Mouse (Mus musculus): ENCODE results near the gene Zrsr2.
A peak's percentile ranks its signal among the peaks of the same experiment; 100 is the strongest.

Gene Zrsr2

DNA sequence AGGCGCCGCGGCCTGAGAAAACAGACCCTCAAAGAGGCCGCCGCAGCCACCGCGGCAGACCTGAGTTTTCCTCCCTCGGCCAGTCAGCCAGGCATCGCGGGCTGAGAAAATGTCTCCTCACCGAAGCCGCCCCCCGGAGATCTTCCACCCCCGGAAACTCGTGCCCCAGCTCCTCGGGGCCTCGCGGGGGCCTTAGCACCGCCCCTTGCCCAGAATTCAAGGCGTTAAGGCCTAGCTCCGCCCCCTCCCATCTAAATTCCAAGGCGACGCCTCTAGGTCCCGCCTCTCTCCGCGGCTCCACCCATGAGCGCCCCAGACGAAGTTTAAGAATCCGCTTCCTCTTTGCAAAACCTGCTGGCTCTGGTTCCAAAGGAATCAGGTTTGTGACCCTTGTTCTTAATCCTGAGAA, at the start of gene Zrsr2:
Gene Zrsr2 (minus strand): TSS at position 195 of the 409 bp plus-strand sequence.
- peak; percentile 84 for DNase-seq (ENCODE audit: extremely low spot score)

DNA sequence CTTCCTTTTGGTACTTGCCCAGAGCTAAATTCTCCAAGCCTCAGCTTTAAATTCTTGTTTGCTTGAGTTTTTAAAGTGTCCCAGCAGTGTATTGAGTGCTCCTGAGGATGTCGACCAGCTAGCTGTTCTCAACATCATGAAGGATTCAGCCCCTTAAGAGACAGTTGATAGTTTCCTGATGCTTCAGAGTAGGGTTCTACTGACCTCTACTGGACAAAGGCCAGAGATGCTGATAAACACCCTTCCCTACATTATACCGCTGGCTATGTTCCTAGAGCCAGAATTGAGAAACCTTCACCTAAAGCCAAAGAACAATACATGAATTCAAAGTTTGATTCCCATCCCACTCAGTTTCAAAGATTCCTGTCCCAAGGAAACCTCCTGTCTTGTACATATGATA, 46.3 kb upstream of the Zrsr2 start:
- peak; percentile 29 for DNase-seq (ENCODE audit: extremely low spot score)

DNA sequence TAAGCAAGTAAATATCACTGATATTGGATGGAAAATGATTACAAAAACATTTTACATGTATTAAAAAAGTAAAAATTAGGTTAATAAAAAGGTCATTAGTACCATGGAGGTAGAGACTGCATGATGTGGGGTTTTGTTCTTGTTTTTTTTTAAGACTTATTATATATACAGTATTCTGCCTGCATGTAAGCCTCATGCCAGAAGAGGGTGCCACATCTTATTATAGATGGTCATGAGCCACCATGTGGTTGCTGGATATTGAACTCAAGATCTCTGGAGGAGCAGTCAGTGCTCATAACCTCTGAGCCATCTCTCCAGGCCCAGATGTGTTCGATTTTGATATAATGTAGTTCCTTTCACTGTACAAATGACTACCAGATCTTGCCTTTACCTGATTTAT, 41.4 kb upstream of the Zrsr2 start:
- DNase-seq (ENCODE audit: extremely low spot score) = no peak

DNA sequence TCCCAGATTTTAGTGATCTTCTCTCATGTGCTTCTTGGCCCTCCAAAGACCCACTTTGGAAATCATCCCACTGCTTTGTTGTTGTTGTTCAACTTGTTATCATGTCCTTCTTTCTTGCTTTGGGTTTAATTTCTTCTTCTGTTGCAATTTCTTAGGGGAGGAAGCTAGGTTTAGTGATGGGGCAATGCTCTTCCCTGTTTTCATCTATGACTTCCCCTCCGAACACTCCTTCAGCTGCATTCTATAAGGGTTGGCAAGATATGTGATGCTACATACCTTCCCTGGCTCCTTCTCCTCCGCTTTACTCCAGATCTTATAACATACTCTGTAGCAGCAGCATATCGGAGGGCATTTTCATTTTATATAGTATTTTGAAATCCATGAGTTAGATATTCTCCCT, 38.3 kb upstream of the Zrsr2 start:
- no peak for DNase-seq (ENCODE audit: extremely low spot score)

DNA sequence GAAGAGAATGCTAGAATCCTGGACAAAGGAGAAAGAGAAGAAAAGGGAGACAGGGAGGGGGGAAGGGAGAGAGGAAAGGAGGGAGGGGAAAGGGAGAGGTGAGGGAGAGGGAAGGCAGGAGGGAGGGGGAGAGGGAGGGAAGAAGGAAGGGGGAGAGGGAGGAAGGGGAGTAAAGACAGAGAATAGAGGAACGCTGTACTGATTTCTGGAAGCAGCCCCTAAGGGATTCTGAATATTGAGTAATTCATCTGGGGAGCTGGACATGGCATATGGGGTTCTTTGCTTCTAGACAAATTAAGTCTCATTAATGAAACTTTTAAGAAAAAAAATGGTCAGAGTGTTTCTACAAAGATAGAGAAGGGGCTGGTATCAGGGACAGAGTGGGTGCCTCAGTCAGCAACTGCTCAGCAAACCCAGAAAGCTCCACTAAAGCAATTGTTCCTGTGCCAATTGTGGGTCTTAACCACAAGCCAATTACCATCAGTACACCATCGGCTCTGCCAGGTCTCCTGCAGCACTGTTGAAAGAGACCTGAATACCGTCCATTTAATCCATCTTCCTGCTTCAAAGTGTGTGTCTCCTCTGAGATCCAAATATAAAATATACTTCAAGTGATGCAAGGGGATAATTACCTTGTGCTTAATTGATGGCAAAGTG, 29.4 kb upstream of the Zrsr2 start:
- no peak for DNase-seq (ENCODE audit: extremely low spot score)

GRCm38 (mm10) chrX:163982129-163982528, 23.7 kb upstream of the Zrsr2 start:
- DNase-seq (ENCODE audit: extremely low spot score) = no peak

GRCm38 (mm10) chrX:163981500-163981899, 23.0 kb upstream of the Zrsr2 start:
- no peak for DNase-seq (ENCODE audit: extremely low spot score)

DNA sequence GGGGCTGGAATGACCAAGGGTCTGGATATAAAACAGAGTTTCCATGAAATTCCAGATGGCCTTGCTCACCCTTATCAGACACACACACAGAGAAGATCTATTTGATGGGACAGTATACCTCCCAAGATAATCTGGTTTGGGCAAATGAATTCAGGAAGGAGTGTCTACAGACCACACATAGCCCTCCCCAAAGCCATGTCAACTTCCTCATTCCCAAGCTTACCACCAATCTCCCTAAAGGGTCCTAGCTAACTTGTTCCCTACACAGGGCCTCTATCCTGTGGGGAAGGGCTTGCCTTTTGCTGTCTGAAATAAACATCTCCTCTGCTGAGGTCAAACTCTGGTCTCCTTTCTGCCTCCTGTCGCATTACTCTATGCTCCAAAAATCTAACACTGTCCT, 22.6 kb upstream of the Zrsr2 start:
- DNase-seq (ENCODE audit: extremely low spot score) = no peak

- peak; percentile 76 for DNase-seq (ENCODE audit: extremely low spot score)
Measured at GRCm38 (mm10) chrX:163957803-163958466, 526 bp downstream of the Zrsr2 start.

DNA sequence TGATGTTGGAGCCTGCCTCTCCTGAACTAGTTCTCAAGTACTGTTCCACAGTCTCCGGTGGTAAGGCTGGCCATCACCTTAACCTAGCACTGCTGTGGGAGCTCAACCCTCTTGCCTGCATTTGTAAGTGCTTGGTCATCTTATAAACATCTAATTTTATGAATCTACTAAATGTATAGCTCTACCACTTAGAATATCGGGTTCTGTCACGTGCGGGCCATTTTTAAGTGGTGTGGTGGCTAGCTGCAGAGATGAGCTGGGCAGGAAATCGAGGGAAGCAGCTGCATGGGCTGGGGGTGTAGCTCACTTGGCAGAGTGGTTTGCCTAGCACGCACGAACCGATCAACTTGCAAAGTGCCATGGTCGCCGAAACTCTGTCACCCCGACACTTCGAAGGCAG, 1.1 kb downstream of the Zrsr2 start:
- no peak for DNase-seq (ENCODE audit: extremely low spot score)

DNA sequence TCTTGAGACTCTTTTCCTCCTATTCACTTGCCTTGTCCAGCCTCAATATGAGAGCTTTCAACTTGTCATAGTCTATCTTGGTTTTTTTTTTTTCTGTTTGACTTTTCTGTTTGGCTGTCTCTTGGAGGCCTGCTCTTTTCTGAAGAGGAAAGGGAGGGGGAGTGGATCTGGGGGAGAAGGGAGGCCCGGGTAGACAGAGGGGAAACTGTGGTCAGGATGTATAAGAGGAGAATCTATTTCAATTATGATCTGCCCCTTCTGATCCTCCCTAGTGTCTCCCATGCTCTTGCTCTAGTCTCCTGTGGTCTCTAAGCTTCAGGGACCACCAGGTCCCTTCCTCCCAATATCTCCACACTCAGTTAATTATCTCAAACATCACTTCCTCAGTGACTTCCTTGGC, 6.8 kb downstream of the Zrsr2 start:
- no peak for DNase-seq (ENCODE audit: extremely low spot score)

GRCm38 (mm10) chrX:163944381-163944780, 14.1 kb downstream of the Zrsr2 start:
- no peak for DNase-seq (ENCODE audit: extremely low spot score)

GRCm38 (mm10) chrX:163938587-163938986, 19.9 kb downstream of the Zrsr2 start:
- no peak for DNase-seq (ENCODE audit: extremely low spot score)

DNA sequence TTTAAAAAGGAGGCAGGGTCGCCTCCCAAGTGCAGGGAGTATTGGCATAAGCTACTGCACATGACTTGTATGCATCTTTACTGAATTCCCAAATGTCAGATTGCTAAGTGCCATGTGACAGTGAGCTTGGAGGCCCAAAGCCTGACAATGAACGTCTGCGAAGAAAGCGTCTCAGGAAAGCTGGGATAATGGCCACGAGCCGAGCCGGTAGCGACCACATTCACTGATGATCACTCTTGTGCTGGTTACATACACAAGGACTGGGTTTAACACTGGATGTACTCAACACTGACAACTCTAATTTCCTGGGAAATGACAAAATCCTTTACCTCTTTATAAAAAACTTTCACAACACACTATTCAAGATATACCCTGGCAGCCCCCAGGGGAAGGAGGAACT, 23.7 kb downstream of the Zrsr2 start:
- no peak for DNase-seq (ENCODE audit: extremely low spot score)

GRCm38 (mm10) chrX:163929550-163929949, 28.9 kb downstream of the Zrsr2 start:
- no peak for DNase-seq (ENCODE audit: extremely low spot score)

DNA sequence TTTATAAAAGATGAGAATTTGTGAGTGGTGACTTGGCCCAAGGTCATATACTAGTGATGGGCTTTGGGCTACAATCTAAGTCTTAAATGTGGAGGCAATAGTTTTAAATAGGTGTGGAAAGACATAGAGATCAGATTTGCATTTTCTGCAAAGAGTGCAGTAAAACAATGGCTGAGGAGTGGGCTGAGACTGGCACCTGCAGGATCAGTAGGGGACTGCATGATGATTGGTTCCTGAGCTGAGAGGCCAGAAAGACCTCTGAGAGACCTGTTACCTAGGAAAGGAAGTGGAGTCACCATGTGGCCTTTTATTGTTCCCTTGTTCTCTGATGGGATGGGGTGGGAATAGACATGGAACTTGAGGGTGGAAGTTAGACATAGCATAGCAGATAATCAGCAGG, 45.7 kb downstream of the Zrsr2 start:
- DNase-seq (ENCODE audit: extremely low spot score) = peak; percentile 10

- DNase-seq (ENCODE audit: extremely low spot score) = peak; percentile 58
Measured at GRCm38 (mm10) chrX:163909381-163909780, 49.1 kb downstream of the Zrsr2 start.

DNA sequence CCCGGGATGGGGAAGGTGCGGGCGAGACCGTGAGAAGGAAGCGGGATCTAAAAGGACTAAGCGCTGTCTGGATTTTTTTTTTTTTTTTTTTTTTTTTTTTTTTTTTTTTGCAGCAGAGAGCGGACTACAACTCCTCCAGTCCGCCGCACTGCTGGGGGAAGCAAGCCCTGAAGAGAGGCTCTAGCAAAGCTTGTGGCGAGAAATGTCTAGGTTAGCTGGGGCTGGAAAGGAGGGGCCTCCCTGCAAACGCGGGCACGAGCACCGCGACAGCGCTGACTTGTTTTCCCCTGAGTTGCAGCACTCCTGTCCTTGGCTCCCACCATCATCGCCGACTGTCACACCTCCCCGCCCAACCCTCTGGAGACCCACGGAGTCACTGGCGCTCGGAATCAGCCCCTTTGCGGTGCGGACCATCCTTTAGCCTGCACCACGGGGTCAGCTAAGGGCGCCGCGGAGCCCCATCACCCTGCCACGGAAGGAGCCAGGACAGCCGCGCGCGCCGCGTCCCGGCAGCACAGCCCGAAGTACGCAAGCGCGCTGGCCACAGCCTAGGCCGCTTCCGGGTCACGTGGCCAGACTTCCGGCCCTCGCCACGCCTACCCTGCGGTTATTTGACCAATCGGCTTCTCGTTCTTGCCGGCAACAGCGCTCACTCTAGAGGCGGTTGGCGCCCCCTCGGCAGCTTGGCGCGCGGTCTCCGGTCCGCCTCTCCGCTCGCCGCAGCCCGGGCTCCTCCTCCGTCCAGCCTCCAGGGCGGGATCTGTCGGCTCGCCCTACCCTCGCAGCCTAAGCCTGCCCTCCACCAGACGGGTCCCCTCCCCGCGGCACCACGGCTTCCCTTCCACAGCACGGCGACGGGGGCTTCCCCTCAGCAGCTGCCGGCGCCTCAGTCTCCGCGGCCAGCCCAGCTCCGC, 49.9 kb downstream of the Zrsr2 start, which contains the start of gene Ap1s2:
Gene Ap1s2 (plus strand): TSS at position 681 of the 914 bp plus-strand sequence.
- peak; percentile 87 for DNase-seq (ENCODE audit: extremely low spot score)

- peak; percentile 4 for DNase-seq (ENCODE audit: extremely low spot score)
Measured at GRCm38 (mm10) chrX:163908003-163908336, 50.5 kb downstream of the Zrsr2 start.

DNA sequence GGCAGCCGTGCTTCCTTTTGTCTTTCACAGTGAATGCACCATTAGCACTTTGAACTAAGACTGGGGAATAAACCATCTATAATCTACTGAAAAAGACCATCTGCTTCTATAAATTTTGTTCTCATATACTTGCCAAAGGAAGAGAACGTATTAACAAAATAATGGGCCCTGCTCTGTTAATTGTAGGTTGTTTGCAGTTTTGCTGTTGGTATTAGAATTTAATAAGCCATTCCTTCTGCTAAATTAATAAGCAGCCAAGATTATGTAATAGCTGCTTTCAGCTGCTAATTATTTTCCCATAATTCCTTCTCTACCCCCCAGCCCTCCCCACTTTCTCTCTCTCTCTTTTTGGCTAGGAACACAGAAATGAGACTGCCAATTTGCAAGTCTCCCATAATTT, 51.6 kb downstream of the Zrsr2 start:
- no peak for DNase-seq (ENCODE audit: extremely low spot score)

DNA sequence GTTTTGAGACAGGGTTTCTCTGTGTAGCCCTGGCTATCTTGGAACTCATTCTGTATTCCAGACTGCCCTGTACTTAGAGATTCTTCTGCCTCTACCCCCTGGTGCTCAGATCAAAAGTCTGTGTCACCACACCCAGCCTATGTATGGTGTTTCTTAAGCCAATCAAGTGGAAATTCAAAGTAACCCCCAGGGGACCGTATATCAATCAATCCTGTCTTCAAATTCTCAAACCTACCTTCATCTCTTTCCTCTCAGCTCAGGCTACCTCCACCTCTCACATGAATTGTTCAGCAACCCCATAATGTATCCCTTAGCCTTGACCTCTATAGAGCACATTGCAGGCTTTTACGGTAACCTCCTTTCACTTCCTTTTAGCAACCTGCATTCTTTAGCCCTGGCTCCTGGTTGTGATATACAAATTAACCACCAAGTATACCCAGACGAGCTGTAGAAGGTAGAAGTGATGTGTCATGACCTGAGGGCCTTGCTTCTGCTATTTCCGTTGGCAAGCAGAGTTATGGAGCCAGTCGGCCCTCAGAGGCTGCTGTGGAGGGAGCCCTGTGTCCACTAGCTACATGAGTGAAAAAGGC, 58.9 kb downstream of the Zrsr2 start:
- no peak for DNase-seq (ENCODE audit: extremely low spot score)

DNA sequence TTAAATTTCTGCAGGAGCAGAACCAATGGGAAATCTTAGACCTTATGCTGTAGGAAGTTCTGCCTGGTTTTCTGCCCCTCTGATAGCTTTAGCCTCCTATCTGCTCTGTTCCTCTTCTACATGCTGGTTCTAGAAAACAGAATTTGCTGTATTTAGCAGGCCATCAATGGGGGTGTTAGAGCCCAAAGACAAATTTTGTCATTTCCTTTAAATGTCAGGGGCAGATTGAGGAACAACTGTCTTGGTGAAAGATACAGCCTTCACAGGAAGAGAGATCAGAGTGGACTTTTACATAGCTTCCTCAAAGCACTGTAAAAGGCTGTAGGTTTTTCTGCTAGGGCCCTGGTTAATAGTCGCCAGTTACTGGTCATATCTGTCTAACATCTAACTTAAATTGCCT, 61.1 kb downstream of the Zrsr2 start:
- no peak for DNase-seq (ENCODE audit: extremely low spot score)
